Mouse (Mus musculus): Measurements from ENCODE around the gene Cacnb1. TPM values are rescaled to one million over a fixed set of nuclear protein-coding genes. Genes with fewer than 3 reads are reported as not detected.

The Cacnb1 gene
- total and polyA plus RNA-seq, 3 experiments, result 2.3 to 4.4 TPM; not detected in 1

DNA sequence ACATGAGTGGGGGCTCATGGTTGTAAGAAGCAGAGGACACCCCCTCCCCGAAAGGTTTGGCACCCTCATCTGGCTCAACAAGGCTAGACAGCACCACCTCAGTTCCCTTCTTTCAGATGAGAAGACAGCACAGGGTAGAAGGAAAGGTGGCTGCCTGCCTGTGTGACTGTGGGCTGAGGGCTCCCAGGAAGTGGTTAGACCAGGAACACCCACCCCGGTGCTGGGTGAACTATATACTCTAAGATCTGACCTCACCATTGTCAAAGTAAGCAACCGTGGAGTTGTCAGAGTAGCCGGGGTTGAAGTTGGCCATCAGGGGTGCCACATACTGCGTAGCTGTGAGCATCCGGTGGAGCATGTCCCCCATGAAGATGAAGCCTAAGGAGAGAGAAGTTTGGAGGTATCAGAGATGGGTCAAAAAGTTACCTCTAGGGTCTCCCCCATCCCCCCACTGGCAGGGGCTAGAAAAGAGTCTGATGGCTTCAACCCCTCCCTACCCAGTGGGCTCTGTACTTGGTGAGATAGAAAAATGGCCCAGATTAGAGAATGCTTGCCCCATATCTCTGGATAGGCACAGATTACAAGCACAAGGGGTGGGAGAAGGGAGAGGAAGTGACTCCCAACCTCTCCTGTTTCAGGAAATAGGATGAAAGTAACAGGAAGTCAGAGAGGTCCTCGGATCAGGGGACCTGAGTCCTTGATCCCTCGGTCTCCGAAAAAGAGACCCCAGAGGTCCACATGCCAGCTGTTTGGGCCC lies 67.5 kb downstream of the Cacnb1 start (continued):
- TF ChIP-seq MYB (IDR thresholded peaks at IDR 0.05; ENCODE audit: low read depth, low read length) (no peak), EP300 (IDR thresholded peaks at IDR 0.05; ENCODE audit: low read depth in 1 of 2, low read length in 2 of 2) (peak; percentile 11 to 69), RCOR1 (IDR thresholded peaks at IDR 0.05; ENCODE audit: low read depth, low read length) (peak; percentile 85), ZC3H11A (IDR thresholded peaks at IDR 0.05; ENCODE audit: low read depth, low read length) (no peak), MEF2A (IDR thresholded peaks at IDR 0.05; ENCODE audit: extremely low read depth, insufficient replicate concordance, low read depth, low read length, poor library complexity, severe bottlenecking) (no peak), ETS1 (IDR thresholded peaks at IDR 0.05; ENCODE audit: low read depth, low read length) (peak; percentile 4; the same call in 1 of the 2 replicates), MAFK (IDR thresholded peaks at IDR 0.05; ENCODE audit: borderline replicate concordance, low read depth, low read length) (no peak), MAZ (IDR thresholded peaks at IDR 0.05; ENCODE audit: low read depth, low read length) (0 out of 2 replicates have a peak, but pooled peaks have one; percentile 7), POLR2A (IDR thresholded peaks at IDR 0.05; ENCODE audit: control insufficient read depth in 1 of 2, insufficient read depth in 1 of 2, low read depth in 1 of 2, low read length in 2 of 2, poor library complexity in 1 of 2) (0 out of 4 replicates have a peak, but pooled peaks of 1 of the 2 experiments have one; percentile 28), POLR2AphosphoS2 (IDR thresholded peaks at IDR 0.05; ENCODE audit: low read length) (no peak), TCF12 (IDR thresholded peaks at IDR 0.05; ENCODE audit: low read depth, low read length) (peak; percentile 48), TAL1 (IDR thresholded peaks at IDR 0.05; ENCODE audit: low read length) (no peak), NELFE (IDR thresholded peaks at IDR 0.05; ENCODE audit: low read depth, low read length) (no peak)

DNA sequence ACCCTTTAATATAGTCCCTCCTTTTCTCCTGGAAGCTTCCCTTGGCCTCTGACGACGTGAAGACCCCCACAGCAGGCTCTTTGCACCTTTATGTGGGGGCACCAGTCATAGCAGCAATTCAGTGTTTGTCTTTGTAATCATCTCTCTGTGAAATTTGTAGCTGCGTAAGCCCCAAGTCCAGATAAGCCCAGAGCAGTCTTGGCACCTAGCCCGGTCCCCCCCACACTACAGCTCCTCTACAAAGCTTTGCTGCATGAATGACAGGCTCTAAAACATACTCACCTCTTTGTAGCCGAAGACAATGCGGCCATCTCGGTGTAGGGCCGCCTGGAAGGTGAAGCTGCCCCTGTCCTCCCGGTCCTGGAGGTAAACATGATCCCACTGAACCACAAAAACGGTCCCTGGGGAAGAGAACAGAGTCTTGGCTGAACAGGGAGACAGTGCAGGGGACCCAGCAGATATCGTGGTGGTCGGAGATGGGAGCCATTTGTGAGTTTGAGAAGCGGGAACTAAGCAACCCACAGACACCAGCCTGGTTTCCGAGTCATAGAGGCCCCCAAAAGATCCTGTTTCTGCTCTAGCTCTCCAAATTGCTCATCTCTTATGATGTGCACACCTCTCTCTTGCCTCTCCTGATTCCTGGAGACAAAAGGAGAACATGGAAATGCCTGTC lies 68.2 kb downstream of the Cacnb1 start:
- H3K9me3 ChIP-seq (replicated peaks; ENCODE audit: insufficient read depth, low read length), result no peaks in the 10 kb centered on the region
- DNase-seq (ENCODE audit: low read depth, low spot score), result peak; percentile 98
- H3K79me2 ChIP-seq (ENCODE audit: control insufficient read depth, insufficient read depth, low read length, poor library complexity), result peaks cover 27% of the 10 kb centered on the region
- no peaks in the 10 kb centered on the region for H3K27me3 ChIP-seq (ENCODE audit: control insufficient read depth in 1 of 2, insufficient read depth in 2 of 2, low read length in 2 of 2)
- peak overlapping the region; percentile 82 for H3K9ac ChIP-seq (ENCODE audit: control insufficient read depth, low read depth, low read length, poor library complexity, severe bottlenecking)
- peaks cover 0 to 49% of the 10 kb centered on the region in 2 experiments; a peak in 2 of 4 replicates for H3K36me3 ChIP-seq (ENCODE audit: control insufficient read depth in 1 of 2, insufficient read depth in 2 of 2, low read length in 2 of 2)
- peaks cover 26 to 62% of the 10 kb centered on the region in 2 experiments for H3K4me1 ChIP-seq (ENCODE audit: control insufficient read depth in 1 of 2, insufficient read depth in 2 of 2, low read length in 2 of 2)
- peak overlapping the region; percentile 96 for H3K27ac ChIP-seq (ENCODE audit: control insufficient read depth, low read depth, low read length)
- H3K4me3 ChIP-seq (ENCODE audit: control insufficient read depth in 1 of 2, insufficient read depth in 1 of 2, low read depth in 2 of 2, low read length in 2 of 2), result peak overlapping the region; percentile 62 to 73
- TF ChIP-seq UBTF (IDR thresholded peaks at IDR 0.05; ENCODE audit: borderline replicate concordance, insufficient read depth, low read depth, low read length) (no peak; the same call in 1 of the 2 replicates), TCF12 (IDR thresholded peaks at IDR 0.05; ENCODE audit: low read depth, low read length) (peak; percentile 61), MYB (IDR thresholded peaks at IDR 0.05; ENCODE audit: low read depth, low read length) (0 out of 2 replicates have a peak, but pooled peaks have one; percentile 32), ZKSCAN1 (IDR thresholded peaks at IDR 0.05; ENCODE audit: low read depth, low read length) (no peak), NELFE (IDR thresholded peaks at IDR 0.05; ENCODE audit: low read depth, low read length) (peak; percentile 71), TBP (IDR thresholded peaks at IDR 0.05; ENCODE audit: low read depth, low read length) (peak; percentile 66; the same call in 1 of the 2 replicates), ELF1 (IDR thresholded peaks at IDR 0.05; ENCODE audit: low read depth, low read length) (no peak), EP300 (IDR thresholded peaks at IDR 0.05; ENCODE audit: low read depth in 1 of 2, low read length in 2 of 2) (peak; percentile 75 to 80), BHLHE40 (IDR thresholded peaks at IDR 0.05; ENCODE audit: borderline replicate concordance, low read depth, low read length) (no peak; the same call in 1 of the 2 replicates), MXI1 (IDR thresholded peaks at IDR 0.05; ENCODE audit: low read depth, low read length) (peak; percentile 41; the same call in 1 of the 2 replicates), MYC (IDR thresholded peaks at IDR 0.05; ENCODE audit: low read depth, low read length) (0 out of 2 replicates have a peak, but pooled peaks have one; percentile 43), TAL1 (IDR thresholded peaks at IDR 0.05; ENCODE audit: low read length) (peak; percentile 43), GATA1 (IDR thresholded peaks at IDR 0.05; ENCODE audit: low read depth, low read length) (peak; percentile 93), HCFC1 (IDR thresholded peaks at IDR 0.05; ENCODE audit: low read depth, low read length) (no peak), CTCF (IDR thresholded peaks at IDR 0.05 in 2 of 3, conservative IDR thresholded peaks at IDR 0.05 in 1 of 3; ENCODE audit: control insufficient read depth in 1 of 3, insufficient read depth in 1 of 3, low read depth in 2 of 3, low read length in 3 of 3, poor library complexity in 1 of 3, severe bottlenecking in 1 of 3) (no peak), USF2 (IDR thresholded peaks at IDR 0.05; ENCODE audit: borderline replicate concordance in 1 of 2, insufficient read depth in 1 of 2, low read depth in 1 of 2, low read length in 2 of 2) (no peak), POLR2AphosphoS5 (IDR thresholded peaks at IDR 0.05; ENCODE audit: borderline replicate concordance, low read depth, low read length) (no peak), CHD1 (IDR thresholded peaks at IDR 0.05; ENCODE audit: low read depth, low read length) (0 out of 2 replicates have a peak, but pooled peaks have one; percentile 31), POLR2A (IDR thresholded peaks at IDR 0.05; ENCODE audit: control insufficient read depth in 1 of 2, insufficient read depth in 1 of 2, low read depth in 1 of 2, low read length in 2 of 2, poor library complexity in 1 of 2) (peak; percentile 26 to 65), NRF1 (IDR thresholded peaks at IDR 0.05; ENCODE audit: insufficient read depth, low read depth, low read length, poor library complexity, severe bottlenecking) (peak; percentile 37; the same call in 1 of the 2 replicates), ZNF384 (IDR thresholded peaks at IDR 0.05; ENCODE audit: low read depth, low read length) (peak; percentile 19; the same call in 1 of the 2 replicates), RAD21 (IDR thresholded peaks at IDR 0.05; ENCODE audit: low read depth, low read length) (no peak)

All from MEL (cell line).